Mouse (Mus musculus): ENCODE data around the gene Lrat.

GRCm38 (mm10) chr3:82915632-82916031 is 11.9 kb upstream of the Lrat start:
- no peak for TF ChIP-seq CTCF (IDR thresholded peaks at IDR 0.05; ENCODE audit: extremely low read depth, insufficient read length, insufficient replicate concordance, low read depth, low read length)
- no peak for TF ChIP-seq POLR2A (IDR thresholded peaks at IDR 0.05; ENCODE audit: low read depth, low read length)
